Mouse (Mus musculus) macrophage (primary cell): ENCODE results near the gene Gtsf1. TPM values are rescaled to one million over a fixed set of nuclear protein-coding genes. Genes with fewer than 3 reads are reported as not detected.
A peak's percentile ranks its signal among the peaks of the same experiment; 100 is the strongest.

ENCODE experiments used
- H3K27ac ChIP-seq: fragments of 350-480 bp; formaldehyde crosslinking; 2 replicates; pipeline ENCODE4 v1.9.0; 2021
- H3K36me3 ChIP-seq: fragments of 350-480 bp; formaldehyde crosslinking; 2 replicates; pipeline ENCODE4 v1.9.0; 2021; ENCODE audit errors: inconsistent target
- H3K4me3 ChIP-seq: fragments of 350-480 bp; formaldehyde crosslinking; 2 replicates; pipeline ENCODE4 v1.9.0; 2021; ENCODE audit errors: inconsistent target
- H3K79me2 ChIP-seq: fragments of 350-480 bp; formaldehyde crosslinking; 2 replicates; pipeline ENCODE4 v1.9.0; 2021; ENCODE audit errors: inconsistent target
- WGBS: methylation state at CpG from one replicate; pipeline ENCODE4 v1.1.7; 2026; ENCODE audit warnings: inconsistent platforms; ENCODE audit not compliant: missing documents; 5-methylcytosine and 5-hydroxymethylcytosine counted together
- polyA plus RNA-seq: library from polyadenylated mRNA; stranded (reverse); fragments of 250-400 nt; gene quantifications from 3 replicates; pipeline ENCODE4 v1.2.4, GENCODE M21; 2018; ENCODE audit warnings: inconsistent platforms

The Gtsf1 gene
- polyA plus RNA-seq, 1 experiment from 2014 or later, result not detected

DNA sequence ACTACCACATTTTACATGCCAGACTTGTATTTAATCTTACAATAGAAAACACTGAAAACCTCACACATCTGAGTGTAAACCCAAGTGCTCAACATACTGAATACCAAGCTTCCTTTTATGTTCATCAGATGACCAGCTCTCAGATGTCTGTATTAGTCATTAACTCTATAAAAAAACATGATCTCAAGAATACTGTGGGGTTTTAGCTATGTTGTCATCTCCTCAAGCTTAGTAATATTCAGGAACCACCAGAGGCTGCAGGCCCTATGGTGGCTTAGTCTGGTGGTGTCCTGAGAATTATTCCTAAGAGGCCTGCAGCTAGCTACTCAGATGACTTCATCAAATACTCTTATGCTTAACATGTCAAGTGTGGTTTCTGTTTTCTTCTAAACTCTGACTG is 36.7 kb downstream of the Gtsf1 start:
- no peaks in the 10 kb centered on the region for H3K36me3 ChIP-seq
- peak overlapping the region; percentile 90 for H3K27ac ChIP-seq

DNA sequence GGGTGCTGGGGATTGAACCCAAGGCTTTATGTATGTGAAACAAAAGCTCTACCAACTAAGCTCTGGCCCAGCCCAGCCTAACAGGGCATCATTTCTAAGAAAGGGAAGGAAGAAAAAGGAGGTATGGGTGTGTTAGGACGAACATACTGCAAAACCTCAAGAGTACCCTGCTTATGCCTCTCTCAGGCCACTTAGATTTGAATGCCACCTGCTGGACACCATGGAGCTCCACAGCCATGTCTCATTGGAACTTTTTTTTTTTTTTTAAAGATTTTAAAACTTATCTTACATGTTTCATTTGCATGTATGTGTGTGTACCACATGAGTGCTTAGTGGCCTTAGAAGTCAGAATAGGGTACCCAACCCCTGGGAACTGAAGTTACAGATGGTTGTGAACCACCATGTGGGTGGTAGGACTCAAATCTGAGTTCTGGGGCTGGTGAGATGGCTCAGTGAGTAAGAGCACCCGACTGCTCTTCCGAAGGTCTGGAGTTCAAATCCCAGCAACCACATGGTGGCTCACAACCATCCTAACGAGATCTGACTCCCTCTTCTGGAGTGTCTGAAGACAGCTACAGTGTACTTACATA is 41.6 kb downstream of the Gtsf1 start:
- H3K36me3 ChIP-seq, result no peaks in the 10 kb centered on the region
- no peaks in the 10 kb centered on the region for H3K79me2 ChIP-seq
- 80% methylated on average over 1 of the region's 4 CpGs for WGBS
- no peak overlapping the region for H3K4me3 ChIP-seq
- H3K27ac ChIP-seq, result no peak overlapping the region

More for the DNA sequence above, 36.7 kb downstream of the Gtsf1 start:
- H3K4me3 ChIP-seq, result no peak overlapping the region
- no peaks in the 10 kb centered on the region for H3K79me2 ChIP-seq

DNA sequence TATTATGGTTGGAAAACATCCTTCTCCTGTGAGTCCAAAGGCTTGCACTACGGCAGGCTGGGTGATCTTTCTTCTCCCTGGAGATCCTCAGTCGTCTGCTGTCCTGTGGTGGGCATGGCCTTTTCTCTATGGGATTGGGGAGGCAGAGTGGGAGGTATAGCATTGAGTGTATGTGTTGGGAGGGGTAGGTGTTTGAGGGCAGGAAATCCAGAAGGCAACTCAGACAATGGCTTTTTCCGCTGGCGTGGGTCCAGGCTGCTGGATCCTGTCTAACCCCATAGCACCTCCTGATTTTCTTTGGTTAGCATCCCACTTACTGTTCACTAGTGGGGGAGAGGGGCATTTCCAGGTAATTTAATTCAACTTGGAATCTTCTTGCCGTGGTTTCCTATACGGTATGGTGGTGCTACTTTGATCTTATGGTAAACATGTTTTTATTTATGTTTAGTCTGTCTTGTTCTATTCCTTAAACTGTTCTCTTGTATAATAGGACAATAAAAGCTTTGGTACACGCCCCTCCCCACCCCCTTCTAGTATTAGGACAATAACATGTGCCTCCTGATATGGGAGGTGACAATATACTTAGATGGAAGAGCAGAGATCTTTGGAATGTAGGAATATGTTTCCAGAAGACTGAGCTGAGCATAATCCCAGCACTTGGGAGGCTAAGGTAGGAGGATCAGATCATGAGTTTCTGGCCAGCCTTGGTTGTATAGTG is 46.3 kb downstream of the Gtsf1 start:
- Histone ChIP-seq H3K4me3 (no peak overlapping the region), H3K36me3 (no peaks in the 10 kb centered on the region), H3K27ac (no peak overlapping the region), H3K79me2 (no peaks in the 10 kb centered on the region)
- WGBS, result 96% methylated on average over 7 of the region's 7 CpGs

DNA sequence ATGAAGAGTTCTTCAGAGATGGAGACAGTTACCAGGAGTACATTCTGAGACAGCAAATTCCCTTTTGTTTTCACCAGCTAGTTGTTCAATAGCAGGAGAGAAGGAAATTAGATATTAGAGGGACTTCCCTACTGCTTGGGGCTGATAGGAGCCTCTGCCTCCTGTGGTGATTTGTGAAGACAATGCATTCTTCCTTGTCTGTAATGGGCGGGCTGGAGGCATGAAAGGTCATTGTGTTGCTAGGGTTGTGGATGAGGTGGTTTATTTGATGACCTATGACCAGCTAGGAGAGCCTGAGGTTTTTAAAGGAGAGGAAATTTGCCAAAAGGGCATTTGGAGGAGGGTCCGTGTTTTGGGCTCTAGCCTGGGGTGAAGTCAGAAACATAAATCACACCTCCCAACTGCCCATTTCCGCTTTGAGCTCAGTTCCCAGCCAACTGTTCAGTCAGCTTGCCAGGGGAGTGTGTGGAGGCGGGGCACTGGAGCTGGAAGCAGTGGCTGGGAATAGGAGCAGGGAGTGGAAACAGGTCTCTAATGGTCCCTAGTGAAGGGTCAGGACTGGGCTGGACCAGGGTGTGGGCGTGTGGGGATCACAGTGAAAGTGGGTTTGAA is 47.4 kb downstream of the Gtsf1 start:
- Histone ChIP-seq H3K4me3 (no peak overlapping the region), H3K36me3 (no peaks in the 10 kb centered on the region), H3K27ac (peak overlapping the region; percentile 44), H3K79me2 (no peaks in the 10 kb centered on the region)
- WGBS, result 59% methylated on average over 5 of the region's 5 CpGs

DNA sequence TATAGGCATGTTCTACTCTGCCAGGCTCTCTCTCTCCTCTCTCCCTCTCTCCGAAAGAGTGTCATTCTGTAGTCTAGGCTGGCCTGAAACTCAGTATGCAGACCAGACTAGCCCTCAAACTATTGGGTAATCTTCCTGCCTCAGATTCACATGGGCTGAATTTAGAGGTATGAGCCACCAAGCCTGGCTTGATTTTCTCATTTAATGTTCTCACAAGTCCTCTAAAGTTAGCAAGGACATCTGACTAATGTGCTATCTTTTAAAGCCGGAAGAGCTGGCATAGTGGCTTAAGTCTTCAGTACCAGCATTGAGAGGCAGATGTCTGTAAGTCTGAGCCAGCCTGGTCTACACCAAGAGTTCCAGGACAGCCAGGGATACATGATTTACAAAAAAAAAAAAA is 48.2 kb downstream of the Gtsf1 start:
- WGBS, result 56% methylated on average over 2 of the region's 2 CpGs
- H3K27ac ChIP-seq, result peak overlapping the region; percentile 44
- H3K4me3 ChIP-seq, result no peak overlapping the region
- H3K79me2 ChIP-seq, result no peaks in the 10 kb centered on the region
- H3K36me3 ChIP-seq, result no peaks in the 10 kb centered on the region

DNA sequence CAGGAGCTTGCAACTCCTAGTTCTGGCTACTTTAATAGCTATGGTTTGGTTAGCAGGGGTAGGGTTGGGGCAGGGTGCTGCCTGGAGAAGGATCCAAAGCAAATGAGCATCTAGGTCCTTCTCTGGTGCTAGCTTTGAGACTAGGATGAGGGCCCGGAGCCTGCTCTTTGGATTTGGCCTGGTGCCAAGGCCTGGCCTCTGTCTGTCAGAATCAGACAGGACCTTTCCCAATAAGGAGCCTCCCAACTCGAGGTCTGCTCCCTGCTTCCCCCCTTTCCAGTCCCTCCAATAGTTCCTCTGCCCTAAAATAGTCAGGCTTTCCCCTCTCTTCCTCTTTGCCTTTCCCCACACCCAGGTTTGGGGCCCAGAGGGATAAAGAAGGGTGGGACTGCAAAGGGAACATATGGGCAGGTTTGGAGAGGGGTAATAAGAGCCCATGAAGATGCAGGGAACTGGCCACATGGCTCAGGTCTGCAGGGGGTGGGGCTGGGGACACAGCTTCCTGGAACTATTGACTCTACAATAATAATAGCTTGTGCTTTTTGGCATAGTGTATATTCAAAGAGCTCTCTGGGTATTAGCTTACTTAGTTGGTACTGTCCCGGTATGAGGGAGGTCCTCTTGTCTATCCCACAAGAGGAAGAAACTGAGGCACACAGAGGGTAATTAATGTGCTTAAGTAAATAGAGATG is 51.5 kb downstream of the Gtsf1 start:
- Histone ChIP-seq H3K79me2 (no peaks in the 10 kb centered on the region), H3K27ac (no peak overlapping the region), H3K36me3 (no peaks in the 10 kb centered on the region), H3K4me3 (no peak overlapping the region)
- 43% methylated on average over 2 of the region's 3 CpGs for WGBS

DNA sequence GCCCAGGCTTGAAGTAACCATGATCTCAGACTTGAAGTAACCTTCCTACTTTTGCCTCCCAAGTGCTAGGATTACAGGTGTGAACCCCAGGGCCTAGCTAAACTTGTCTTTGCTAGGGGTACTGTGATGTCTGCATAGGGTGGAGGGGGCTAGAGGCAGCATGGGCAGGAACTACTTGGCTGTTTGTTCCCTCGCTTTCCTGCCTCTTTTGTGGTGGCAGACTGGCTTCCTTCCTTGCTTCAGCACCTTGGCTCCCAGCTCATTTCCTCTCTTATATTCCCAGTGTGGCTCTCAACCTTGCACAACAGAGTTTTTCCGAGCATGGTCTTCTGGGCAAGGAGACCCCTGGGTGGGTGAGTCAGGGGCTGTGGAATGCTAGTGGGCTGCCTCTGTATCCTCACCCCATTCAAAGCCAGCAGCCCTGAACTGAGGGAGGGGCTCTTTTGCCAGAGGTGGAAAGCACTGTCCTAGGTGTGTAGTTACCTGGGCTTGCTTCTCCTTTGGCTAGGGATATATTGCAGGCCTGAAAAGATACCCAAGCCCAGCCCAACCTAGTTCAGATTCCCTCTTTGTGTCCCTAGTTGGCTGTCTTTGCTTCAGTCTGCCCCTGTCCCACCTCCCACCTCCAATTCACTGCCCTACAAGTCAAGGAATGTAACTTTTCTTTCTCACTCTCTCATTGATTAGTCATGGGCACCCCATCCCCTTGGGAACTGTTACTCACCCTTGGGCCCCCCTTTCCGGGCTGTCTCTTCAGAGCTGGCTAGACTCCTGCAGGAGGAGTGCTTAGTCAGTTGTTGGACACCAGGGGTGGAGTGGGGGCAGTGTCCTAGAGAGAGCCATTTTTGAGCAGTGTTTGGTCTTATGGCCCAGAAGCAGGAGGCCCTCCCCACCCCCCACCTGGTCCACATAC is 52.3 kb downstream of the Gtsf1 start:
- WGBS, result 76% methylated on average over 3 of the region's 3 CpGs
- Histone ChIP-seq H3K36me3 (no peaks in the 10 kb centered on the region), H3K79me2 (no peaks in the 10 kb centered on the region), H3K27ac (no peak overlapping the region), H3K4me3 (no peak overlapping the region)

DNA sequence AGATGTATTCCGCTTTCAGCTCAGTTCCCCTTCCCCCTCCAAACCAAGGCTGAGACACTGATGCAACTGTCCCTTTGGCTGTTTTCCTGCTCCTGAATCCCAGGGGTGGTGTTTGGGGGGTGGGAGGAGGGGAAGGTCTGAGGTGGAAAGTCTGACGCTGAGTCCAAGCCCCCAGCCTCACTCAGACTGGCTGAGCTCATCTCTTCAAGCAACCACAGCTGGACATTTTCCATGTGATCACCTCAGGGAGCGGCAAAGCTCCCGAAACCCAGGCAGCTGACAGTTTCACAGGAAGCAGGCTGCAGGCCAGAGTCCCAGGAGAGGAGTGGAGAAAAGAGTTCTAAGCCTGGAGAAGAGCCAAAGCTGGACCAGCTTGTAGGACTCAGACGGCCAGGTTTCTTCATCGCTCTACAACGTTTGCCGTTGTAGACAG is 53.4 kb downstream of the Gtsf1 start:
- no peak overlapping the region for H3K27ac ChIP-seq
- no peak overlapping the region for H3K4me3 ChIP-seq
- WGBS, result 80% methylated on average over 8 of the region's 8 CpGs
- no peaks in the 10 kb centered on the region for H3K79me2 ChIP-seq
- no peaks in the 10 kb centered on the region for H3K36me3 ChIP-seq

DNA sequence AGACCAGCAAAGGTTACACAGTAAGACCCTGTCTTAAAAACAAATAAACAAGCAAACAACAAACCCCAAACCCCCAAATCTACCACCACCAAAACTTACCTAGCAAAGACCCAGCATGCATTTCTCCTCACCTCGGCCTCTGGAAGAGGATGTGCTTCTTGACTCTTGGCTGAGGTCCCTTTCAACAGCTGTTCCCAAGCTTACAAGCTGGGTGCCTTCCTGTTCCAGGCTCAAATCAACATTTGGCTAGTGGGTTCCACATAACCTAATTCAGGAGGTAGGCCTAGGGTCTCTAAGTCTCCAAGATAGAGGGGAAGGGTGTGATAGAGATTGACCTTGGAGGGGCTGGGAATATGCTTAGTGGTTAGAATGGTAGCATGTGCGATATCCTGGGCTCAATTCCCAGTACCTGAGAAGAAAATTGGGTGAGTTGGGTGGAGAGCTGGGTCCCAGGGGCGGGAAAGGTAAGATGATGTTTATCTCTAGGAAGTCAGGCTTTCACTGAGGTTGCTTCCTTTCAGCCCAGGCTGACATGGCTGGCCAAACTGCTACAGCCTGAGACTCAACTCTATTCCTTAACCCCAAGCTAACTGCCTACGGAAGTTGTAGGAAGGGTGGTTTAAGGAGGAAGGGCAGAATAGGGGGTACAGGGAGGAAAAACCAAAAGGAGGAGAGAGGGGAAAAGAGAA is 55.0 kb downstream of the Gtsf1 start:
- WGBS, result 77% methylated on average over 4 of the region's 4 CpGs
- Histone ChIP-seq H3K27ac (no peak overlapping the region), H3K79me2 (no peaks in the 10 kb centered on the region), H3K36me3 (no peaks in the 10 kb centered on the region), H3K4me3 (no peak overlapping the region)

DNA sequence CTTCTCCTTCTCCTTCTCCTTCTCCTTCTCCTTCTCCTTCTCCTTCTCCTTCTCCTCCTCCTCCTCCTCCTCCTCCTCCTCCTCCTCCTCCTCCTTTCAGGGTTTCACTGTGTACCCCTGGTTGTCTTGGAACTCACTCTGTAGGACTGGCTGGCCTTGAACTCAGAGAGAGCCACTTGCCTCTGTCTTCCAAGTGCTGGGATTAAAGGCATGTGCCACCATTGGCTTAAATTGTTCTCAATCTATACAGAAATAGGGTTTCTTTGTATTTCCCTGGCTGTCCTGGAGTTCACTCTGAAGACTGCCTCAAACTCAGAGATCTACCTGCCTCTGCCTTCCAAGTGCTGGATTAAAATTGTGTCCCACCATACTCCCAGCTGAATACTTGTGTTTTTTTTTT is 57.8 kb downstream of the Gtsf1 start:
- Histone ChIP-seq H3K4me3 (no peak overlapping the region), H3K36me3 (no peaks in the 10 kb centered on the region), H3K79me2 (no peaks in the 10 kb centered on the region), H3K27ac (no peak overlapping the region)

DNA sequence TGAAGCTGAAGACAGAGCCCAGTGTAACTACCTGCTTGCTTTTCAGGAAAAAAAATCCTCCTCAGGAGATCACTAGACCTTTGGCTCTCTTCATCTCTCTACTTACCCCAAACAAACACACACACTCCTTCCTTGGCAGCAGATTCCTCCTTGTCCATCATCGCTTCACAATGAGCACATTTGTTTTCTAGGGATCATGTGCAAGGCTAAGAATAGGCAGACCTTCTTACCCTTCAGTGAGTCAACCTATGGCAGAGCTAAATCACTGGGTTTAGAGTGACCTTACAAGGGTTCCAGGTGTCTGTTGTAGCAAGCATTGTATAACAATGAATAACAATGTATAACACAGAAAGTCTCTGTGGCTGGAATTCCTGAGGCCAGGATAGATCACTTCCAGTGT is 58.5 kb downstream of the Gtsf1 start:
- H3K36me3 ChIP-seq, result no peaks in the 10 kb centered on the region
- WGBS, result 91% methylated on average over 1 of the region's 1 CpGs
- no peak overlapping the region for H3K27ac ChIP-seq
- no peaks in the 10 kb centered on the region for H3K79me2 ChIP-seq
- no peak overlapping the region for H3K4me3 ChIP-seq

DNA sequence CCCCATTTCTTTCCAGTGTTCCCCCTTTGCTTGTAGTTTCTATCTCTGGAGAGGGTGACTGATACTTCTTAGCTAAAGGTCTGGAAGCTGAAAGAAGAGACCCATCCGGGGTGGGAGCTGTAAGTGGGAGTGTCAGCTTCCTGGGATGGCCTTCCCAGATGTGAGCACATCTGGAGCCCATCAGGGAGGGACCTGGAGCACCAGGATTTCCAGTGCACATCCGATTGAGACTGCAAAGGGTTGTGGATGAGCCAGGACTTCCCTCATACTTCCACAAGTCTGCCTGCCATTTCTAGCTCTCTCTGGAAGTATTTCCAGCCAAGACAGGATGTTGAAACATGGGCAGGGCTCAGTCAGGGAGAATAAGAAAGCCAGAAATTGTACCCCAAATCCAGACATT is 59.1 kb downstream of the Gtsf1 start:
- H3K36me3 ChIP-seq, result no peaks in the 10 kb centered on the region
- no peak overlapping the region for H3K4me3 ChIP-seq
- peaks cover under 1% of the 10 kb centered on the region; the same call in 1 of the 2 replicates for H3K79me2 ChIP-seq
- WGBS, result 76% methylated on average over 2 of the region's 2 CpGs
- peak overlapping the region; percentile 39; the same call in 1 of the 2 replicates for H3K27ac ChIP-seq

DNA sequence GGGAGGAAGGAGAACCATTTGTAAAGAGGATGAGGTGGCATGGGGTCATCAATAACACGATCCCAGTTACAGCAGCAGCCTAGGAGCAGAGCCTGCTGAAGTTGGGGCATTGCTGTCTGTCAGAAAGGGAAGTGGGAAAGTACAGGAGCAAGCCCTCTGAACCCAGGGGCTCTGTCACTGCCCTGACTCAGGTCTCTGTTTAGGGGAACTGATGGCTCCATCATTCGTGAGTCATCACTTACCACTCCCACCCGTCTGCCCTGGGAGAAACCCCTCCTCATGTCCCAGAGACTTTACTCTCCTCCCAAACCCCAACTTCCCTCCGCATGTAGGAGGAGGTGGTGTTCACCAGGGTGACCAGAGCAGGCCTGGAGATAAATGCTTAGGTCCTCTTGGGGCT is 59.8 kb downstream of the Gtsf1 start:
- 0% methylated on average over 4 of the region's 4 CpGs for WGBS
- peak overlapping the region; percentile 39 for H3K27ac ChIP-seq
- H3K79me2 ChIP-seq, result peaks cover 8% of the 10 kb centered on the region

DNA sequence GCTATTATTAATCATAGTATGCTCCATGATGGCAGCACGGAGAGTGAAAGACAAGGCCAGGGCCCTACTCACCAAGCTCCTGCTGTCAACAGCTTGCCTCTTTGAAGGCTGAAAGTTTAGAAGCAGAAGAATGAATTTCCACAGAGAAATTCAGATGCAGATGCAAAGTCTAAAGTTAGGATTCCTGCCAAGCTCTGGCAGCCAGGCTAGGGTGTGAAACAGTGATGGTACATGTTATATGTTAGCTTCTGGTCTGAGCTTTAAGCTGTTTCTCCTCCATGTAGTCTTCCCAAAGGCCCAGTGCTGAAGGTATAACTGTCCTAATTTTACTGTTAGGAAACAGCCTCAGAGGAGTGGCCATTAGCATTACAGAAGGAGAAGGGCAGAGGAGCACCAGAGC is 61.1 kb downstream of the Gtsf1 start:
- Histone ChIP-seq H3K36me3 (no peaks in the 10 kb centered on the region), H3K4me3 (no peak overlapping the region), H3K79me2 (peaks cover 21% of the 10 kb centered on the region), H3K27ac (no peak overlapping the region)
- WGBS, result 91% methylated on average over 1 of the region's 1 CpGs

More for the DNA sequence above, 59.8 kb downstream of the Gtsf1 start:
- Histone ChIP-seq H3K4me3 (no peak overlapping the region), H3K36me3 (no peaks in the 10 kb centered on the region)
